Mouse (Mus musculus) macrophage (primary cell): ENCODE data around the gene Dip2a. TPM values are rescaled to one million over a fixed set of nuclear protein-coding genes. Genes with fewer than 3 reads are reported as not detected.

Experiments
- H3K27ac ChIP-seq: fragments of 350-480 bp; formaldehyde crosslinking; 2 replicates; pipeline ENCODE4 v1.9.0; 2021
- H3K36me3 ChIP-seq: fragments of 350-480 bp; formaldehyde crosslinking; 2 replicates; pipeline ENCODE4 v1.9.0; 2021; ENCODE audit errors: inconsistent target
- H3K4me3 ChIP-seq: fragments of 350-480 bp; formaldehyde crosslinking; 2 replicates; pipeline ENCODE4 v1.9.0; 2021; ENCODE audit errors: inconsistent target
- H3K79me2 ChIP-seq: fragments of 350-480 bp; formaldehyde crosslinking; 2 replicates; pipeline ENCODE4 v1.9.0; 2021; ENCODE audit errors: inconsistent target
- WGBS: methylation state at CpG from one replicate; pipeline ENCODE4 v1.1.7; 2026; ENCODE audit warnings: inconsistent platforms; ENCODE audit not compliant: missing documents; 5-methylcytosine and 5-hydroxymethylcytosine counted together
- polyA plus RNA-seq: library from polyadenylated mRNA; stranded (reverse); fragments of 250-400 nt; gene quantifications from 3 replicates; pipeline ENCODE4 v1.2.4, GENCODE M21; 2018; ENCODE audit warnings: inconsistent platforms

Dip2a gene
- polyA plus RNA-seq, 1 experiment from 2014 or later = 5.1 TPM

- Histone ChIP-seq H3K27ac (no peak overlapping the region), H3K4me3 (no peak overlapping the region), H3K79me2 (no peaks in the 10 kb centered on the region), H3K36me3 (no peaks in the 10 kb centered on the region)
- 95% methylated on average over 5 of the region's 5 CpGs for WGBS
Measured at GRCm38 (mm10) chr10:76248647-76248968, 96.5 kb downstream of the Dip2a start.

GRCm38 (mm10) chr10:76247960-76248646 lies 97.0 kb downstream of the Dip2a start:
- 80% methylated on average over 21 of the region's 21 CpGs for WGBS
- H3K79me2 ChIP-seq = no peaks in the 10 kb centered on the region
- no peaks in the 10 kb centered on the region for H3K36me3 ChIP-seq
- H3K4me3 ChIP-seq = no peak overlapping the region
- no peak overlapping the region for H3K27ac ChIP-seq

GRCm38 (mm10) chr10:76246601-76247000 lies 98.5 kb downstream of the Dip2a start:
- Histone ChIP-seq H3K4me3 (no peak overlapping the region), H3K79me2 (no peaks in the 10 kb centered on the region), H3K27ac (no peak overlapping the region), H3K36me3 (no peaks in the 10 kb centered on the region)
- WGBS = 86% methylated on average over 4 of the region's 4 CpGs

GRCm38 (mm10) chr10:76245106-76245505 lies 100.0 kb downstream of the Dip2a start:
- Histone ChIP-seq H3K27ac (no peak overlapping the region), H3K4me3 (no peak overlapping the region), H3K79me2 (no peaks in the 10 kb centered on the region), H3K36me3 (no peaks in the 10 kb centered on the region)
- 91% methylated on average over 2 of the region's 2 CpGs for WGBS

- 91% methylated on average over 4 of the region's 4 CpGs for WGBS
- Histone ChIP-seq H3K4me3 (no peak overlapping the region), H3K27ac (no peak overlapping the region), H3K79me2 (peaks cover 30% of the 10 kb centered on the region), H3K36me3 (no peaks in the 10 kb centered on the region)
Measured at GRCm38 (mm10) chr10:76239401-76239800, 105.7 kb downstream of the Dip2a start.

GRCm38 (mm10) chr10:76237341-76238225 lies 107.5 kb downstream of the Dip2a start, which contains the start of gene Prmt2:
TSS of gene Prmt2 (minus strand) at chr10:76237865.
- WGBS = 1% methylated on average over 47 of the region's 47 CpGs
- Histone ChIP-seq H3K27ac (peak within 1 kb of the TSS; percentile 60), H3K4me3 (peak within 1 kb of the TSS; percentile 97), H3K79me2 (peaks cover 35% of the 10 kb centered on the region), H3K36me3 (no peaks in the 10 kb centered on the region)

- Histone ChIP-seq H3K27ac (no peak overlapping the region), H3K79me2 (peaks cover 7% of the 10 kb centered on the region; the same call in 1 of the 2 replicates), H3K4me3 (no peak overlapping the region), H3K36me3 (peaks cover 5% of the 10 kb centered on the region; the same call in 1 of the 2 replicates)
- 88% methylated on average over 1 of the region's 1 CpGs for WGBS
Measured at GRCm38 (mm10) chr10:76229627-76230026, 115.5 kb downstream of the Dip2a start.

- H3K27ac ChIP-seq = no peak overlapping the region
- no peaks in the 10 kb centered on the region for H3K79me2 ChIP-seq
- no peak overlapping the region for H3K4me3 ChIP-seq
- 78% methylated on average over 11 of the region's 11 CpGs for WGBS
- peaks cover 35% of the 10 kb centered on the region; the same call in 1 of the 2 replicates for H3K36me3 ChIP-seq
Measured at GRCm38 (mm10) chr10:76225944-76226343, 119.1 kb downstream of the Dip2a start.

GRCm38 (mm10) chr10:76218240-76218639 lies 126.9 kb downstream of the Dip2a start:
- Histone ChIP-seq H3K27ac (no peak overlapping the region), H3K36me3 (peaks cover 73% of the 10 kb centered on the region), H3K79me2 (no peaks in the 10 kb centered on the region), H3K4me3 (no peak overlapping the region)
- 92% methylated on average over 9 of the region's 9 CpGs for WGBS

GRCm38 (mm10) chr10:76217056-76217455 lies 128.0 kb downstream of the Dip2a start:
- Histone ChIP-seq H3K4me3 (no peak overlapping the region), H3K27ac (no peak overlapping the region), H3K36me3 (peaks cover 66% of the 10 kb centered on the region), H3K79me2 (no peaks in the 10 kb centered on the region)
- 97% methylated on average over 16 of the region's 17 CpGs for WGBS

- Histone ChIP-seq H3K79me2 (no peaks in the 10 kb centered on the region), H3K36me3 (peaks cover 49% of the 10 kb centered on the region), H3K4me3 (no peak overlapping the region), H3K27ac (no peak overlapping the region)
- WGBS = 83% methylated on average over 4 of the region's 4 CpGs
Measured at GRCm38 (mm10) chr10:76214161-76214560, 130.9 kb downstream of the Dip2a start.

- peaks cover 59% of the 10 kb centered on the region for H3K36me3 ChIP-seq
Measured at GRCm38 (mm10) chr10:76212121-76212520, 133.0 kb downstream of the Dip2a start.

GRCm38 (mm10) chr10:76210806-76211205 lies 134.3 kb downstream of the Dip2a start:
- WGBS = 95% methylated on average over 7 of the region's 7 CpGs
- Histone ChIP-seq H3K27ac (no peak overlapping the region), H3K4me3 (no peak overlapping the region), H3K79me2 (no peaks in the 10 kb centered on the region), H3K36me3 (peaks cover 52% of the 10 kb centered on the region)

More at GRCm38 (mm10) chr10:76212121-76212520, 133.0 kb downstream of the Dip2a start:
- Histone ChIP-seq H3K27ac (no peak overlapping the region), H3K4me3 (no peak overlapping the region), H3K79me2 (no peaks in the 10 kb centered on the region)
- whole genome bisulfite sequencing = 97% methylated on average over 6 of the region's 6 CpGs
